Mouse (Mus musculus): ENCODE measurements around the gene 1810049J17Rik. TPM values are rescaled to one million over a fixed set of nuclear protein-coding genes. Genes with fewer than 3 reads are reported as not detected.

The 1810049J17Rik gene
- total and polyA plus RNA-seq, 2 experiments = not detected

- H3K36me3 ChIP-seq (ENCODE audit: control insufficient read depth, insufficient read depth, low read length) = no peaks in the 10 kb centered on the region
- no peak for DNase-seq (ENCODE audit: extremely low read depth, low read depth, low spot score)
- 95% methylated on average over 7 of the region's 7 CpGs for WGBS
- no peak overlapping the region for H3K27ac ChIP-seq (replicated peaks; ENCODE audit: insufficient read depth, low read depth, low read length)
- no peaks in the 10 kb centered on the region for H3K27me3 ChIP-seq (ENCODE audit: control insufficient read depth, insufficient read depth, low read length)
- TF ChIP-seq POLR2A (IDR thresholded peaks at IDR 0.05; ENCODE audit: extremely low read depth, insufficient read depth, low read length) (no peak), CTCF (IDR thresholded peaks at IDR 0.05; ENCODE audit: low read depth, low read length) (no peak)
- no peaks in the 10 kb centered on the region for H3K79me2 ChIP-seq (ENCODE audit: control insufficient read depth, insufficient read depth, low read length)
- H3K4me1 ChIP-seq (ENCODE audit: control insufficient read depth, insufficient read depth, low read length) = no peaks in the 10 kb centered on the region
- no peak overlapping the region for H3K9ac ChIP-seq (ENCODE audit: low read depth, low read length)
- no peak overlapping the region for H3K4me3 ChIP-seq (ENCODE audit: insufficient read depth, low read depth, low read length)
These were observed 31.4 kb downstream of the 1810049J17Rik start for GRCm38 (mm10) chr15:12290330-12290729.

DNA sequence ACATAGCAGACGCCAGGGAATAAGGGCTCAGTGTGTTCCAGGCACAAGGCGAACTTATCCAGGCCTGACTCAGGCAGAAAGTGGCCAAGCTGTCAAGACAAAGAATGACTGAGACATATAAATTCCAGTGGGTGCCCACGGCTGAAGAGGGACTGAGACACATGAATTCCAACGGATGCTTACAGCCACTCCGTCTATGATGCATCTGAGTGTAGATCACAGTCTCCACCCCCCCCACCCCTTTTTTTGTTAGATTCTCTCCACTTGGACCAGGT is 36.2 kb downstream of the 1810049J17Rik start:
- no peak for DNase-seq (ENCODE audit: extremely low read depth, low read depth, low spot score)
- no peak overlapping the region for H3K4me3 ChIP-seq (ENCODE audit: insufficient read depth, low read depth, low read length)
- no peaks in the 10 kb centered on the region for H3K79me2 ChIP-seq (ENCODE audit: control insufficient read depth, insufficient read depth, low read length)
- H3K4me1 ChIP-seq (ENCODE audit: control insufficient read depth, insufficient read depth, low read length) = no peaks in the 10 kb centered on the region
- no peak overlapping the region for H3K9ac ChIP-seq (ENCODE audit: low read depth, low read length)
- H3K27ac ChIP-seq (replicated peaks; ENCODE audit: insufficient read depth, low read depth, low read length) = no peak overlapping the region
- H3K27me3 ChIP-seq (ENCODE audit: control insufficient read depth, insufficient read depth, low read length) = no peaks in the 10 kb centered on the region
- TF ChIP-seq CTCF (IDR thresholded peaks at IDR 0.05; ENCODE audit: low read depth, low read length) (no peak), POLR2A (IDR thresholded peaks at IDR 0.05; ENCODE audit: extremely low read depth, insufficient read depth, low read length) (no peak)
- WGBS = 83% methylated on average over 5 of the region's 5 CpGs
- no peaks in the 10 kb centered on the region for H3K36me3 ChIP-seq (ENCODE audit: control insufficient read depth, insufficient read depth, low read length)

DNA sequence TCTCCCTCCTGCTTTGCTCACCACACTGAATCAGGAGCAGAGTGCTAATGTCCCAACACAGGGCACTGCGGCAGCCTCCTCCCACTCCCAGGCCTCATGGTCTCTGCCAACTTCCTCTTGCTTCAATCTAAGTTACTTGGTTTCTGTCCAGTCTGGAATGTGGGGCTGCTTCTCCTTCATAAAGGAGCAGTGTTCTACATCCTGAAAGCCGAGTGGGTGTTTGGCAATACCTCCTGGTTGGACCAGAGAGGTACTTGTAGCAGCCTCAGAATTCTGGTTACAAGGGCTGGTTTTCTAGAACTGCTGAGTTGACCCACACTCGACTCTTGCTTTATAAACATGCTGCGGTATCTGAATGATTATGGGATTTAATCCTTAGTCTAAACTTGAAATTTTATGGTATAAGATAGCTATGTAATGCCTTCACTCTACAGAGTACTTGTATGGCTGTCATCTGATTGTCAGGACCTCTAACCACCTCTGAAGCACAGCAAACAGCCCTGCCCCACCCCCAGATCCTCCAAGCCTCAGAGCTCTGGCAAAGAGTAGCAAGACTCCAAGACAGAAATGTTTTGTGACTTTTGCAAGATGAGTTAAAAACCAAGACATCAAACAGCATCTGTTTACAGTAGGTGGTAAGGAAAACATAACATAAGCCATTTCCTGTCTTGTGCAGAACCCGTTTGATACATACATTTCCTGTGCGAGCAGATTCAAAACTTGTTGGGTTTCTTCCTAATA is 36.7 kb downstream of the 1810049J17Rik start:
- TF ChIP-seq CTCF (IDR thresholded peaks at IDR 0.05; ENCODE audit: low read depth, low read length) (no peak), POLR2A (IDR thresholded peaks at IDR 0.05; ENCODE audit: extremely low read depth, insufficient read depth, low read length) (no peak)
- Histone ChIP-seq H3K79me2 (ENCODE audit: control insufficient read depth, insufficient read depth, low read length) (no peaks in the 10 kb centered on the region), H3K36me3 (ENCODE audit: control insufficient read depth, insufficient read depth, low read length) (no peaks in the 10 kb centered on the region), H3K27me3 (ENCODE audit: control insufficient read depth, insufficient read depth, low read length) (no peaks in the 10 kb centered on the region), H3K4me3 (ENCODE audit: insufficient read depth, low read depth, low read length) (no peak overlapping the region), H3K9ac (ENCODE audit: low read depth, low read length) (no peak overlapping the region), H3K4me1 (ENCODE audit: control insufficient read depth, insufficient read depth, low read length) (no peaks in the 10 kb centered on the region), H3K27ac (replicated peaks; ENCODE audit: insufficient read depth, low read depth, low read length) (no peak overlapping the region)
- 76% methylated on average over 6 of the region's 6 CpGs for WGBS
- no peak for DNase-seq (ENCODE audit: extremely low read depth, low read depth, low spot score)

GRCm38 (mm10) chr15:12279816-12280215 is 41.9 kb downstream of the 1810049J17Rik start:
- H3K27ac ChIP-seq (replicated peaks; ENCODE audit: insufficient read depth, low read depth, low read length) = no peak overlapping the region
- H3K79me2 ChIP-seq (ENCODE audit: control insufficient read depth, insufficient read depth, low read length) = no peaks in the 10 kb centered on the region
- no peak overlapping the region for H3K4me3 ChIP-seq (ENCODE audit: insufficient read depth, low read depth, low read length)
- DNase-seq (ENCODE audit: extremely low read depth, low read depth, low spot score) = no peak
- no peaks in the 10 kb centered on the region for H3K36me3 ChIP-seq (ENCODE audit: control insufficient read depth, insufficient read depth, low read length)
- no peaks in the 10 kb centered on the region for H3K4me1 ChIP-seq (ENCODE audit: control insufficient read depth, insufficient read depth, low read length)
- H3K27me3 ChIP-seq (ENCODE audit: control insufficient read depth, insufficient read depth, low read length) = no peaks in the 10 kb centered on the region
- no peak for TF ChIP-seq POLR2A (IDR thresholded peaks at IDR 0.05; ENCODE audit: extremely low read depth, insufficient read depth, low read length)
- TF ChIP-seq CTCF (IDR thresholded peaks at IDR 0.05; ENCODE audit: low read depth, low read length) = no peak
- 93% methylated on average over 1 of the region's 1 CpGs for WGBS
- no peak overlapping the region for H3K9ac ChIP-seq (ENCODE audit: low read depth, low read length)

- 81% methylated on average over 4 of the region's 4 CpGs for WGBS
- Histone ChIP-seq H3K27me3 (ENCODE audit: control insufficient read depth, insufficient read depth, low read length) (no peaks in the 10 kb centered on the region), H3K79me2 (ENCODE audit: control insufficient read depth, insufficient read depth, low read length) (no peaks in the 10 kb centered on the region), H3K27ac (replicated peaks; ENCODE audit: insufficient read depth, low read depth, low read length) (no peak overlapping the region), H3K9ac (ENCODE audit: low read depth, low read length) (no peak overlapping the region), H3K4me3 (ENCODE audit: insufficient read depth, low read depth, low read length) (no peak overlapping the region), H3K36me3 (ENCODE audit: control insufficient read depth, insufficient read depth, low read length) (no peaks in the 10 kb centered on the region; the same call in 1 of the 2 replicates), H3K4me1 (ENCODE audit: control insufficient read depth, insufficient read depth, low read length) (no peaks in the 10 kb centered on the region)
- TF ChIP-seq CTCF (IDR thresholded peaks at IDR 0.05; ENCODE audit: low read depth, low read length) = no peak
- no peak for TF ChIP-seq POLR2A (IDR thresholded peaks at IDR 0.05; ENCODE audit: extremely low read depth, insufficient read depth, low read length)
- no peak for DNase-seq (ENCODE audit: extremely low read depth, low read depth, low spot score)
These were observed 46.5 kb downstream of the 1810049J17Rik start for GRCm38 (mm10) chr15:12275091-12275623.

DNA sequence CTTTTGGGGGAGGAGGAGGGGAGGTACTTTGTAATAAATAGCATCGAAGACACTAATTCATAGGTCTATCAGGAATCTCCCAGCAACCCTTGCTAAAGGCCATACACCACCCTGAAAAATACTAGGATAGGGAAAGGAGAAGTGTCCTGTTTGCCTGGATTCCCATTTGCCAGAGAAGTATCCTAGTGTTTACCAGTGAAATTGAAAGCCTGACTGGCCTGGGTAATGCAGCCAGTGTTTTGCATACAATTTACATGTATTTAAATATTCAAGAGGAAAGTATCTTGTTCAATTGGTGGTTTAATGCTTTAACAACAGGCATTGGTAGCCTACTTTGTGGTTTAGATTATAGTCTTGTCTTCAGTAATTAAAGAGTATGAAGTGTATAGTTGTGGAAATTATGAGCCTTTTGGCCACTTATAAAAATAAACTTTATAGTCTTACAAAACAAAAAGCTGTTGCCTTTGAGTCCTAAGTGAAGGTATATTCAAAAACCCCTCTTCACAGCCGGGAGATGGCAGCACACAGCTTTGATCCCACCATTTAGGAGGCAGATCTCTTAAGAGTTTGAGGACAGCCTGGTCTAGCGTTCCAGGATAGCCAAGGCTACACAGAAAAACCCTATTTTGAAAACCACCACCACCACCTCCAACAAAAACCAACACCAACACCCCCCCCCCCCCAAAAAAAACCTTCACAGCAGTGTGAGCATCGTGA is 47.5 kb downstream of the 1810049J17Rik start:
- Histone ChIP-seq H3K4me3 (ENCODE audit: insufficient read depth, low read depth, low read length) (no peak overlapping the region), H3K9ac (ENCODE audit: low read depth, low read length) (no peak overlapping the region), H3K27ac (replicated peaks; ENCODE audit: insufficient read depth, low read depth, low read length) (no peak overlapping the region), H3K27me3 (ENCODE audit: control insufficient read depth, insufficient read depth, low read length) (no peaks in the 10 kb centered on the region), H3K36me3 (ENCODE audit: control insufficient read depth, insufficient read depth, low read length) (no peaks in the 10 kb centered on the region; the same call in 1 of the 2 replicates), H3K79me2 (ENCODE audit: control insufficient read depth, insufficient read depth, low read length) (no peaks in the 10 kb centered on the region), H3K4me1 (ENCODE audit: control insufficient read depth, insufficient read depth, low read length) (no peaks in the 10 kb centered on the region)
- TF ChIP-seq CTCF (IDR thresholded peaks at IDR 0.05; ENCODE audit: low read depth, low read length) (no peak), POLR2A (IDR thresholded peaks at IDR 0.05; ENCODE audit: extremely low read depth, insufficient read depth, low read length) (no peak)
- DNase-seq (ENCODE audit: extremely low read depth, low read depth, low spot score) = no peak
- WGBS = 70% methylated on average over 4 of the region's 4 CpGs

Data from liver, adult 2 months (tissue).